Mouse (Mus musculus) kidney, embryonic 15.5 days (tissue): Measurements from ENCODE around the gene Cope. TPM values are rescaled to one million over a fixed set of nuclear protein-coding genes. Genes with fewer than 3 reads are reported as not detected.

Experiments
- ATAC-seq: fragments of 200-750 bp; cut with Nextera tagmentation; replicated peaks from 2 replicates; pipeline ENCODE4 v1.8.0; 2017; ENCODE audit warnings: moderate TSS enrichment; ENCODE audit not compliant: low FRiP score
- H3K27ac ChIP-seq: fragments of 300-500 bp; sonication (generic); 2 replicates; pipeline ENCODE4 v1.5.1; 2015; ENCODE audit warnings: mild to moderate bottlenecking, inconsistent platforms
- H3K27me3 ChIP-seq: fragments of 300-500 bp; sonication (generic); 2 replicates; pipeline ENCODE4 v1.6.1; 2015; ENCODE audit warnings: inconsistent platforms
- H3K36me3 ChIP-seq: fragments of 300-500 bp; sonication (generic); 2 replicates; pipeline ENCODE4 v1.6.1; 2015; ENCODE audit warnings: inconsistent platforms
- H3K4me1 ChIP-seq: fragments of 300-500 bp; sonication (generic); 2 replicates; pipeline ENCODE4 v1.6.1; 2015; ENCODE audit warnings: inconsistent platforms
- H3K4me2 ChIP-seq: fragments of 300-500 bp; sonication (generic); 2 replicates; pipeline ENCODE4 v1.6.1; 2015; ENCODE audit warnings: moderate library complexity, mild to moderate bottlenecking, inconsistent platforms
- H3K4me3 ChIP-seq: fragments of 300-500 bp; sonication (generic); replicated peaks from 2 replicates; pipeline ENCODE4 v1.5.1; 2015; ENCODE audit warnings: mild to moderate bottlenecking, inconsistent platforms
- H3K9ac ChIP-seq: fragments of 300-500 bp; sonication (generic); 2 replicates; pipeline ENCODE4 v1.6.1; 2015; ENCODE audit warnings: mild to moderate bottlenecking, inconsistent platforms
- H3K9me3 ChIP-seq: fragments of 300-500 bp; sonication (generic); replicated peaks from 2 replicates; pipeline ENCODE4 v1.6.1; 2016; ENCODE audit warnings: inconsistent platforms
- WGBS: fragments of 180-500 bp; shearing (Covaris S2); methylation state at CpG from one replicate; pipeline ENCODE4 v1.1.7; 2015; ENCODE audit warnings: mixed read lengths; 5-methylcytosine and 5-hydroxymethylcytosine counted together
- polyA plus RNA-seq: library from polyadenylated mRNA; unstranded; fragments of >200 nt; fragmentation: Nextera tagmentation; extraction: Ambion mirVana; gene quantifications from 2 replicates; pipeline ENCODE4 v1.2.1, GENCODE M21; 2015

Cope gene
- polyA plus RNA-seq, 1 experiment from 2014 or later: 327 TPM

GRCm38 (mm10) chr8:70332070-70332877 lies 30.0 kb downstream of the Cope start:
- Histone ChIP-seq H3K9ac (no peak overlapping the region), H3K27ac (peak overlapping the region; percentile 62; the same call in 1 of the 2 replicates), H3K36me3 (peaks cover 64% of the 10 kb centered on the region), H3K4me3 (no peak overlapping the region), H3K9me3 (no peaks in the 10 kb centered on the region), H3K4me1 (peaks cover 27% of the 10 kb centered on the region), H3K27me3 (peaks cover 13% of the 10 kb centered on the region), H3K4me2 (0 out of 2 replicates have a peak overlapping the region, but pooled peaks have one; percentile 23)
- 27% methylated on average over 41 of the region's 41 CpGs for WGBS
- peak; percentile 74 for ATAC-seq

DNA sequence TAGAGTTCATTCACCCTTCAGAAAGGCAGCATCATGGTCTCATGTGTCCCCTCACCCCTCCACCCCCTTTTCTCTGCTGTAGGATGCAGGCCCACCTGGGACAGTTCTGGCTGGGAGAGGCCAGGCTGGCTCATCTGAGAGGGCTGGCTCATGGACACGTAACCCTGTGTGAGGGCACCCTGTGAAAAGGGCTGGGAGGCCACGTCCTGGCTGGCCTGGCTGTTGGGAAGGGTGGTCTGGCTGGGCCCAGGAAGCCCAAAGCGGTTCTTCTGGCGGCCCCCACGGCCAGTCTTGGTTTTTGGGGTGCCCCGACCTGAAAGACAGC lies 30.5 kb downstream of the Cope start:
- no peak overlapping the region for H3K9ac ChIP-seq
- H3K4me2 ChIP-seq: no peak overlapping the region
- peaks cover 27% of the 10 kb centered on the region for H3K4me1 ChIP-seq
- H3K27me3 ChIP-seq: peaks cover 13% of the 10 kb centered on the region
- H3K9me3 ChIP-seq: no peaks in the 10 kb centered on the region
- WGBS: 97% methylated on average over 6 of the region's 6 CpGs
- ATAC-seq: no peak
- H3K4me3 ChIP-seq: no peak overlapping the region
- peaks cover 70% of the 10 kb centered on the region for H3K36me3 ChIP-seq
- no peak overlapping the region for H3K27ac ChIP-seq

GRCm38 (mm10) chr8:70338931-70339330 lies 36.6 kb downstream of the Cope start:
- Histone ChIP-seq H3K36me3 (peaks cover 100% of the 10 kb centered on the region), H3K4me3 (no peak overlapping the region), H3K4me2 (no peak overlapping the region), H3K27me3 (no peaks in the 10 kb centered on the region), H3K9ac (no peak overlapping the region), H3K27ac (no peak overlapping the region), H3K9me3 (no peaks in the 10 kb centered on the region), H3K4me1 (no peaks in the 10 kb centered on the region)
- ATAC-seq: no peak
- WGBS: 89% methylated on average over 7 of the region's 7 CpGs

DNA sequence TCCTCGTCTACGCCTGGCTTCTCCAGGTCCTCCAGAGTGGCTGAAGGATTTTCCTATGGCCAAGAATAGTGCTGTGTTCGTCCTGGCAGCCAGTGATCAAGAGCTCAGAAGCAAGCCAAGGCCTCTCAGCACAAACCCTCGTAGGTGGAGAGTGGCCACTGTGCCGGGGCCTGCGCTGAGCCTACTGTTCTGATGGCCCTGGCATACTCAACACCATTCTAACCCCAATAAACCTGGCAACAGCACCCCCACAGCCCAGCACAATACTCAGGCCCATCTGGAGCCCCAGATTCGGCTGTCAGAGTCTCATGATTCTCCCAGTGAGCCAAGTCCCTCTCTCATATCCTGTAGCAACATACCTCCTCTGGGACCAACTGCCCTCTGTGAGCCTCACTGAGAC lies 38.3 kb downstream of the Cope start:
- Histone ChIP-seq H3K4me1 (no peaks in the 10 kb centered on the region), H3K4me3 (no peak overlapping the region), H3K9me3 (no peaks in the 10 kb centered on the region), H3K27ac (no peak overlapping the region), H3K4me2 (no peak overlapping the region), H3K9ac (no peak overlapping the region), H3K27me3 (no peaks in the 10 kb centered on the region), H3K36me3 (peaks cover 94% of the 10 kb centered on the region)
- no peak for ATAC-seq
- 91% methylated on average over 7 of the region's 7 CpGs for WGBS

GRCm38 (mm10) chr8:70342007-70342406 lies 39.7 kb downstream of the Cope start:
- no peaks in the 10 kb centered on the region for H3K9me3 ChIP-seq
- H3K27me3 ChIP-seq: no peaks in the 10 kb centered on the region
- H3K4me3 ChIP-seq: no peak overlapping the region
- WGBS: 87% methylated on average over 14 of the region's 14 CpGs
- no peak overlapping the region for H3K27ac ChIP-seq
- H3K4me2 ChIP-seq: no peak overlapping the region
- H3K36me3 ChIP-seq: peaks cover 91% of the 10 kb centered on the region
- no peak for ATAC-seq
- H3K4me1 ChIP-seq: peaks cover 3% of the 10 kb centered on the region; the same call in 1 of the 2 replicates
- H3K9ac ChIP-seq: no peak overlapping the region

DNA sequence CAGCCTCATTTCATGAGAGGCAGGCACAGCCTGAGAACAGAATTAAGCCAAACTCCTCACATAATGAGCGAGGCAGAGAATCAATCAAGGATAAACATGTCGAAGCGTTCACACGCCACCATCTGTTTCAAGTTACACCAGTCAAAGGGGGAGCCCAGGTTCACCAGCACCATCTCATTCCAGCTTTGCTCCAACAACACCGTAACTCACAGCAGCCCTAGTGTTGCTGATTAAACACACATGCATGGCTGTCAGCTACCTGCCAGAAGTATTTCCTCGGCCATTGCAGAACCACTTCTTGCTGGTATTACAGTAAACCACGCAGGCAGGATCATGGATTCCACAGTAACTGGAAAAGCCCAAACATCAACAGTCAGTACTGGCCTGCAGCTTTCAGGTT lies 40.8 kb downstream of the Cope start:
- Histone ChIP-seq H3K4me1 (peaks cover 6% of the 10 kb centered on the region), H3K9ac (no peak overlapping the region), H3K4me2 (no peak overlapping the region), H3K27me3 (no peaks in the 10 kb centered on the region), H3K9me3 (no peaks in the 10 kb centered on the region), H3K4me3 (no peak overlapping the region), H3K27ac (no peak overlapping the region), H3K36me3 (peaks cover 83% of the 10 kb centered on the region)
- WGBS: 65% methylated on average over 7 of the region's 7 CpGs
- no peak for ATAC-seq

- 47% methylated on average over 6 of the region's 6 CpGs for WGBS
- no peak for ATAC-seq
- peaks cover 83% of the 10 kb centered on the region for H3K36me3 ChIP-seq
Observed at GRCm38 (mm10) chr8:70343696-70344095, 41.4 kb downstream of the Cope start.

DNA sequence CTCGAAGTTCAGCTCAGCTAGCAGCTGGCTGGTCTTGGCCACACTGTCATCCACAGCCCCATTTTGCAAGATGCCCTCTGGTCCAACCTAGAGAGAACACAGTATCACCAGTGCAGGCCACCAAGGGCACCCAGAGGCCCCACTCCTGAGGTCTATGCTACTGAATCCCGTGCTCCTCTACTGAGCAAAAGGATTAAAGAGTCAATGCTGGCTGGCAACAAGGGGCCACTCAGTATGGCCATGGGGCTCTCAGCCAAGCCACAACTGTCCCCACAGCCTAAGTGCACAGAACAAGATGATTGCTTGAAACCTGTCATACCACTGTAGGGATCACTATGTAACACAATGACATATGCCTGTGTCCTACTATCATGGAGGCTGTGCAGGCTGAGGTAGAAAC lies 42.0 kb downstream of the Cope start:
- no peaks in the 10 kb centered on the region for H3K27me3 ChIP-seq
- H3K27ac ChIP-seq: no peak overlapping the region
- peaks cover 18% of the 10 kb centered on the region for H3K4me1 ChIP-seq
- H3K36me3 ChIP-seq: peaks cover 83% of the 10 kb centered on the region
- no peak overlapping the region for H3K4me2 ChIP-seq
- WGBS: 85% methylated on average over 2 of the region's 2 CpGs
- no peaks in the 10 kb centered on the region for H3K9me3 ChIP-seq
- ATAC-seq: no peak
- H3K4me3 ChIP-seq: no peak overlapping the region
- no peak overlapping the region for H3K9ac ChIP-seq

More at GRCm38 (mm10) chr8:70343696-70344095, 41.4 kb downstream of the Cope start:
- Histone ChIP-seq H3K4me3 (no peak overlapping the region), H3K4me1 (peaks cover 12% of the 10 kb centered on the region), H3K27me3 (no peaks in the 10 kb centered on the region), H3K9ac (no peak overlapping the region), H3K9me3 (no peaks in the 10 kb centered on the region), H3K27ac (no peak overlapping the region), H3K4me2 (no peak overlapping the region)

GRCm38 (mm10) chr8:70347443-70347842 lies 45.1 kb downstream of the Cope start:
- H3K9me3 ChIP-seq: no peaks in the 10 kb centered on the region
- peaks cover 63% of the 10 kb centered on the region for H3K36me3 ChIP-seq
- no peak for ATAC-seq
- no peak overlapping the region for H3K4me2 ChIP-seq
- no peaks in the 10 kb centered on the region for H3K27me3 ChIP-seq
- H3K4me1 ChIP-seq: peaks cover 48% of the 10 kb centered on the region
- H3K9ac ChIP-seq: no peak overlapping the region
- no peak overlapping the region for H3K27ac ChIP-seq
- 86% methylated on average over 4 of the region's 4 CpGs for WGBS
- H3K4me3 ChIP-seq: no peak overlapping the region

GRCm38 (mm10) chr8:70347860-70348420 lies 45.6 kb downstream of the Cope start:
- H3K4me3 ChIP-seq: no peak overlapping the region
- H3K27ac ChIP-seq: no peak overlapping the region
- ATAC-seq: no peak
- no peaks in the 10 kb centered on the region for H3K27me3 ChIP-seq
- no peak overlapping the region for H3K9ac ChIP-seq
- peaks cover 58% of the 10 kb centered on the region for H3K36me3 ChIP-seq
- H3K4me2 ChIP-seq: no peak overlapping the region
- H3K4me1 ChIP-seq: peaks cover 48% of the 10 kb centered on the region
- 65% methylated on average over 1 of the region's 1 CpGs for WGBS
- no peaks in the 10 kb centered on the region for H3K9me3 ChIP-seq

DNA sequence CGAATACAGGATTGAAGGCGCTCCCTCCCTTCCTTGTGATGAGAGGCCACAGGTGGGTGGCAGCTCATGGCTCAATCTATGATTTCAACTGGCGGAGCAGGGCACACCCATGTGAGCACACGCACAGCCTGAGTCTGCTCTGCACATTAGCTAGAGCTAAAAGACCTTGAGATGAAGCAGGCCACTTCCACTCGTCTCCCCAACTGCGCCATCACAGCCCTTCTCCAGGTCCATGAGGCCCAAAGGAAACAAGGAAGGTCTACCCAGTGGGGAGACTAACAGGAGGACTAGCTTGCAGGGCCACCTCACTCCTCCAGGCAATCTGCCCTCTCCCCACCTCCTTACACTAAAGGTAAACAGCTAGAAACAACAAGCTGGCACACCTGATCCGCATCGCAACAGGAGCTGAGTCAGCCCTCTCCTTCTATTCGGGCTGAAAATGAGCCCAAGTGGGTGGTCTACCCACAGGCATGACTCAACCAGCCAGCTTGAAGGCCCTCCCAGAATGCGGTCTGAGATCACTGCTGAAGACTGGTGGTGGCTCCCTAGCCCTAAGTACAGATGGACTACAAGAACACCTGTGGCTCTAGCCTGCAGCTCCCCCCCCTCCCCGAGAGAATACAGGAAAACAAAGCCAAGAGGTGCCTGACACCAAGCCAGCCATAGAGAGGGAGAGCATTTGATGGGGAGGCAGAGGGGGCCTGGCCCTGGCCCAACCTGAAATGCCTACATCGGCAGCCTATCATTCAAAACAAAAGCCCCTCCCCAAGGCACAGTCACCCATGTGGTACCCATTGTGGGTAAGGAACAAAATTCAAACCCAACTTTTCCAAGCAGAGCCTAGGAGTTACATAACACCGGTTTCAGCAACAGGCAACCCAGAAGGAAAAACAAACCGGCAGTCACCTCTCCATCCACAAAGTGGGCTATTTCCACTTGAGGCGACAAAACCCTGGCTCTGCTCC lies 49.0 kb downstream of the Cope start:
- Histone ChIP-seq H3K36me3 (peaks cover 31% of the 10 kb centered on the region), H3K9ac (peak overlapping the region; percentile 99), H3K9me3 (no peaks in the 10 kb centered on the region), H3K4me3 (peak overlapping the region; percentile 99), H3K27ac (peak overlapping the region; percentile 91; the same call in 1 of the 2 replicates), H3K27me3 (no peaks in the 10 kb centered on the region), H3K4me2 (peak overlapping the region; percentile 96), H3K4me1 (peaks cover 53% of the 10 kb centered on the region)
- 45% methylated on average over 15 of the region's 15 CpGs for WGBS
- ATAC-seq: no peak

DNA sequence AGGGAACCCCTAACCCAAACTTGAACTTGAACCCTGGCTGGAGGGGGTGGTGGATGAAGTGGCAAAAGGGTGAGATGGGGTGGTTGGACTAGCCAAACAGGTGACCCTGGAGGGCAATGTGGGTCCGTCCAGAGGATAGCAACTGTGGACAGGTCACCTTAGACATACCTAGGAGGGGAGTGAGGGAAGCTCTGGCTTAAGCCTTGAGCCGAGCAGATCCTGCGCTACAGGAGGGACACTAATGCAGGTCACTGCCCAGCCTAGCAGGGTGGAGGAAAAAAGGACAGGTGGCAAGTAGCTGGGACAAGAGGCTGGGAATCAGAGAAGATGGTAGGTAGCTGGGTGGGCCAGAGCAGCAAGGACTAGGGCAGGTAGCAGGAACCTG lies 49.7 kb downstream of the Cope start:
- H3K27me3 ChIP-seq: no peaks in the 10 kb centered on the region
- no peak for ATAC-seq
- peaks cover 53% of the 10 kb centered on the region for H3K4me1 ChIP-seq
- WGBS: 10% methylated on average over 3 of the region's 3 CpGs
- H3K36me3 ChIP-seq: peaks cover 26% of the 10 kb centered on the region
- peak overlapping the region; percentile 96 for H3K4me2 ChIP-seq
- no peaks in the 10 kb centered on the region for H3K9me3 ChIP-seq
- H3K27ac ChIP-seq: peak overlapping the region; percentile 91; the same call in 1 of the 2 replicates
- H3K9ac ChIP-seq: peak overlapping the region; percentile 99
- peak overlapping the region; percentile 99 for H3K4me3 ChIP-seq
